Mouse (Mus musculus): ENCODE results near the gene 4930544D05Rik.
"Not testable (repeated sequence)": the region's sequence is repeated elsewhere in the genome, so short reads cannot be mapped to it uniquely, and the experiment has no call there.

Gene 4930544D05Rik

GRCm38 (mm10) chr11:70615516-70616093 is at the start of gene 4930544D05Rik:
TSS of gene 4930544D05Rik (plus strand) at chr11:70615848.
- no peak for DNase-seq

DNA sequence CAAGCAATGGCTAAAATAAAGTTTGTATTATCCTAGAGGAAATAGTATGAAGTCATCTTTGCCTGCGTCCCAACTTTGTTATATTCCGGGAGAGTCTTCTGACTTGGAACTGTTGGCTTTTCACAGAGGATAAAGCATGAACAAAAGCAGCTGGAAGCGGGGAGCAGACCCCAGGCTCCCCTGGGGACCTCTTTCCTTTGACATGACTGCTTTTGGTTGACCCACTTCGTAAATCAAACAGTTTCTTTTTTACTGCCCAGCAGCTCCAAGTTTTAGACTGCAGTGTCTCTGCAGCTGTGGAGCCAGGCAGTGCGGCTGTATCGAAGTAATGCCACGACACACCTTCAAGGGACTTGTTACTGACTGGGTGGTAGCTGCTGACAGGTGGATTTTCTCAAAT is 49.1 kb upstream of the 4930544D05Rik start:
- peak; percentile 37 for DNase-seq

GRCm38 (mm10) chr11:70570614-70571013 is 45.0 kb upstream of the 4930544D05Rik start:
- not testable (repeated sequence) for DNase-seq

DNA sequence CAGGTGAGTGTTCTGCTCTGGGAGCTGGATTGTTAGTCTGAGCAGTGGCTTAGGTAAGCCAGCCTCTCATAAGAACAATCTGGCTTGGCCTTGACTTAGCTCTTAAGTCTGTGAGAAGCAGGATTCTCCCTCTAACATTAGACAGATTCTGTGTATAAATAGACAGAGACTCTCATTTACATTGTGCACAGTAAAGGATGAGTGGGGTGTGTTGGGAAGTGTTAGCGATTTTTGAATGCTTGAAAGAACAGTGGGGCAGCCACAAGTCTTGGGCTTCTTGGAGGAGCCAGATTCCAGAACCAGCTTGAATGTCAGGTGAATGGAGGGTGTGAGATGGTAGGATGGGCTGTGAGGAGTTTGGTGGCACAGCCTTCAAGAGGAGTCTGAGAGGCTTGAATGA is 44.0 kb upstream of the 4930544D05Rik start:
- DNase-seq, result no peak

DNA sequence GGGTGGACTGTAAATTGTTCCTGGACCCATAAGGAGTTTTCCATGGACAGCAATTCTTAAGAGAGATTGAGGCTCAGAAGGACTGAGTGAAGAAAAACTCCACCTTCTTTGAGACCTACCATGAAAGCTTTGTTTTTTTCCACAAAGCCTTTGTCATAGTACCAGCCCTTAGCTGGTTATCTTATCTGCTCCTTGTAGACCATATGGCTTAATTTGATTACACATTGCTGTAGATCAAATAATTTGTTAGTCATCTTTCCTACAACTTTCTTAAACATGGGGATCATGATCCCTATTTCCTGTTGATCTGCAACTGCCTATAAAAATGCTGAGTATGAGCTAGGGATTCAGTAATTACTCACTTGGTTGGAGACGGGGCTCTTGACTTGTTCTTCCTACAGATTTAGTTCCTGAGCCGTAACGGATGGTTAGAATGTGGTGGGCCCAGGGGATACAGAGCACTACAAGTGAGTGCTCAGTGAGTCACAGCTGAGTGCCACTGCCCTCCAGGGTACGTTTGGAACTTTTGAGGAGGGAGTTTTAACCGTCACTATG is 43.2 kb upstream of the 4930544D05Rik start:
- DNase-seq, result no peak

DNA sequence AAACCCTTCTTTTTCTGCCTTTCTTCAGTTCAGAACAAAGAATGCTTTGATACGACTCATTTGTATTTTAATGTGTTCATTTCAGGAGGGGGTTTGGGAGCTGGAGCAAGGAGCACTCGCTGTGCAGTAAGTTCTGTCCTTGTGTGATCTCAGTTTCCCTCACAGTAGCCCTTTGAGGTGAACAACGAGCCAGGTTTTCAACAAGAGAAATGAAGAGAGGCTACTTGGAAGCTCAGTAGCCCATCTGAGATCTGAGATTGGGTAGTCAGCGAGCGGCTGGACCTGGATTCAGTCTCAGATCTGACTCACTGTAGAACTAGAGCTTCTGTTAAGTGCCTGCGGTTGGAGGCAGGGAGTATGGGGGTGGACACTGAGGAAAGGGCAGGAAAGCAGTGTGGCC is 41.8 kb upstream of the 4930544D05Rik start:
- DNase-seq, result no peak

GRCm38 (mm10) chr11:70577201-70577600 is 38.4 kb upstream of the 4930544D05Rik start:
- peak; percentile 44 for DNase-seq

DNA sequence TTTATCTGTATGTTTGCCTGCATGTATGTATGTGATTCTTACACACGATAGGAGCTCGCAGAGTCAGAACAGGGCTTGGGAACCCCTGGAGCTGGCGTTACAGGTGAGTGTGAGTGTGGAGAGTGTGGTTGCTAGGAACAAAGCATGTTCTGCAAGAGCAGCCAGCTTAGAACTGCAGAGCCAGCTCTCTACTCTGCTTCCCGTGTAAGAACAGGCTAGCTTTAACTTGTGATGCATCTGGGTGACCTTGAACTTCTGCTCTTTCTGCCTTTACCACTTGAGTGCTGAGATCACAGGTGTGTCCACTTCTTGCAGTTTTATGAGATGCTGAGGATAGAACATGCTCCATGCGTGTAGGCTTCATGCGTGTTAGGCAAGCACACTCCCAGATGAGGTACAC is 36.7 kb upstream of the 4930544D05Rik start:
- no peak for DNase-seq

DNA sequence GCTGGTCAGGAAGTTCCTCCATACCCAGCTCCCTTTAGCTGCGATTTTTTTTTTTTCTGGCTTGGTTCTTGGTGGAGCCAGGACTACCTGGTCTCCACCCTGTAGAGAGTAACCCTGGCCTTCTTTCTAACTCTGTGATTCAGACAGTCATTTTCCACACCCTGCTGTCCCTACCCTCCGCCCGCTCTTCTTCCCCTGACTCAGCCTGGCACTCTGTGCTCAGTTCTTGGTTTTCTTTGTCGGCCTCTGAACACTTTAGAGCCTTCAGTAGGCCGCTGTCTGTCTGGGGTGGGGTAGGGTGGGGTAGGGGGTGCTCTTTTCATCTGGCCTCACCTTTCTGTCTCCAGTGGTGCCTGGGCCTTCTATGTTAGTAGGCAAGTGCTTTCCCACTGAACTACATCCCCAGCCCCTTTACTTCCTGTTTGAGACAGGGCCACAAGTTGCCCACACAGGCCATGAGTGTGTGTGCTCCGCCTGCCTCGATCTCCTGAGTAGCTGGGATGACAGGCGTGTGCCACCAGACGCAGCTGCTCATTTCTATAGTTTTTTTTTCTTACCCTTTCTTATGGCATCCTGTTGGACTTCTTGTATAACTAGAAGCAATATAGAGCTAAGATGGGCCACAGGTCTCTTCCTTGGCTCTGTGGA is 35.8 kb upstream of the 4930544D05Rik start:
- no peak for DNase-seq

DNA sequence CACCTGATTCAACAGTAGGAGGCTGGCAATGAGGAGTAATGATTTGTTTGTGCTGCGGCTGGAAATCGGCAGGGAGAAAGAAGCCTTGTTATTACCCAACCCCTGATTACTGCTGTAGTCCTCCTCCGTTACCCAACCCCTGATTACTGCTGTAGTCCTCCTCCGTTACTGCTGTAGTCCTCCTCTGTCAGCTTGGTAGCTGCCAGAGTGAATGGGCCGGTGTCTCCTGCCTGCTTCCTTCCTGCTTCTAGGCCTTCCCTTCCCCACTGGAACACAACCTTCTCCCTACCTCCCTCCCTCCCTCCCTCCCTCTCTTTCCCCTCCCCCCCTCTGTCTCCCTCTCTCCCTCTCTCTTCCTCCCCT is 35.3 kb upstream of the 4930544D05Rik start:
- DNase-seq, result no peak

- DNase-seq, result no peak
These were observed 34.7 kb upstream of the 4930544D05Rik start for GRCm38 (mm10) chr11:70580921-70581320.

GRCm38 (mm10) chr11:70582196-70582595 is 33.5 kb upstream of the 4930544D05Rik start:
- no peak for DNase-seq

- DNase-seq, result peak; percentile 25
These were observed 32.5 kb upstream of the 4930544D05Rik start for GRCm38 (mm10) chr11:70583022-70583714.

DNA sequence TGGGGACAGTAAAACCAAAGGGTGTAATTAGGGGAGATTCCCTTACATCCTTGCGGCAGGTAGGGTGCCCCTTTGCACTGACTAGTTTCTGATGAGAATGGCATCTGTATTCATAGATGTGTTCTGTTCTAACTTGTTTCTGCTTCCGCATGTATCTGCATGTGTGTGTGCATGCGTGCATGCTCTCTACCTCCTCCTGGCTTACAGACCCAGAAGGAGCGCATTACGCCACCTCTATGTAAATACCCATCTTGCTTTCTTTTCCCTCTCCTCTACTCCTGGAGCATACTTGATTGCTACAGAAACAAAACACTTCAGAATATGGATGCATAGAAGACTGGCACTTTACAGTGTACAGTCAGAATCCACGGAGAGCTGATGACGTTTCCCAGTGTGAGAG is 31.9 kb upstream of the 4930544D05Rik start:
- DNase-seq, result no peak

GRCm38 (mm10) chr11:70585457-70585856 is 30.2 kb upstream of the 4930544D05Rik start:
- DNase-seq, result peak; percentile 88

DNA sequence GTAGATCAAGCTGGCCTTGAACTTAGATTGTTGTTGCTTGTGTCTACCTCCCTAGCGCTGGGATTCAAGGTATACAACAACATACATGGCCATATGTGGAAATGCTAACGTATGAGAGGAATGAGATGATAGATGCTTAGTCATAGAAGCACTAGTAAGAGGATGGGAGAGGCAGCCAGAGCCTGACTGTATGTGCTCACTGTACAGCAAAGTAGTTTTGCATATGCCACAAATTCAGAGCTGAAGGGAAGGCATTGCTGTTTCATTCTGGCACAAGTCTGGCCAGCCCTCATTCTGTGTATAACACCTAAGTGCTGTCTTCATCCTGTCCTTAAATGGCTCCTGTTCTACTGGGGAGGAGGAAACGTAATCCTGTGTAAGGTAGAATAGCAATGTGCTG is 29.4 kb upstream of the 4930544D05Rik start:
- DNase-seq, result no peak

DNA sequence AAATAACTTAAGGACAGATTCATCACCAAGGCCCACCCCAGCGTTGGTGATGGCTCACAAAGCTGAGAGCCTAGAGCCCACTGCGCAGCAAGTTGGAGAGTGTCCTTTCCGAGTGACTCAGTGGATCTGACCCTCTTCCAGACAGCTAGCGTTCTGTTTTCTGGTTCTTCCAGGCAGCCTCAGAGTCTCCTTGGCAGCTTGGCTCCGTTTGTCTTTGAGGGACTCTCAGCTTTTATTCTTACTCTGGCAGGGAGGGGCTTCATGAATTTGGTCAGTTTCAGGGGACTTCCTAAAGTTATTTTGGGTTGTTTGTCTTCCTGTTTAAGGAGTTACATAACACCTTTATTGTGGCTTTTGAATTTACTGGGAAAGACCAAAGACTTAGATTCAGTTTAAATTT is 28.7 kb upstream of the 4930544D05Rik start:
- no peak for DNase-seq

GRCm38 (mm10) chr11:70591733-70592132 is 23.9 kb upstream of the 4930544D05Rik start:
- no peak for DNase-seq

DNA sequence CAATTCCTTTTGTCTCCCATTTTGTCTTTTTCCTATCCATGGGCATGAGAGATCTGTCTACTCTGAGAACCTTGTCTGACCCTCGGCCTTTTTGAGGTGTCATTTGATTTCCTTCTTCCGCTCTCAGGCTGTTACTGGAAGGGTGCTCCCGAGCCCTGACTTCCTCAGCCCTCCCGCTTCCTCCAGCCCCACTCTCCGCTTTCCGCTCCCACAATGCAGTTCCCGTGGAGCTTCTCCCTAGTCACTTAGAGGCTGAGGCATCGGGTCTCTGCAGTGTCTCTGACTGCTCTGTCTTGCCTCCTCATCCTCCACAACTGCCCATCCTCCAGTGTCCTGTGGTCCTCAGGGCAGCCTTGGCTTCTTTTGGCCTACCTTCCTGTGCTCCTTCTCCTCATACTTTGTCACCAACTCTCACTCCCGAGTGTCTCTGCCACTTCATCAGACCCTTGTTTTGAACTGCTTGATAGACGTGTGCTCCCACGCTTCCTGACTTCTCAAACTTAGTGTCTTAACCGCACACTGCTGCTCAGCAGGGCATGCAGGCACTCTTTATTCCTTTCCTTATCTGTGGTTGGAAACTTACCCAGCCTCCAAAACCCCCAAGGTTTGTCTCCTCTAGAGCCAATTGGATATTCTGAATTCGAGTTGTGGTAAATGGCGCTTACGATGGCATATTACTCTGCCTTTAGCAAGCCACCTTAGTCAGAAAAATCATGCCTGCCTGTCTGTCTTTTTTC is 21.2 kb upstream of the 4930544D05Rik start:
- DNase-seq, result peak; percentile 51

DNA sequence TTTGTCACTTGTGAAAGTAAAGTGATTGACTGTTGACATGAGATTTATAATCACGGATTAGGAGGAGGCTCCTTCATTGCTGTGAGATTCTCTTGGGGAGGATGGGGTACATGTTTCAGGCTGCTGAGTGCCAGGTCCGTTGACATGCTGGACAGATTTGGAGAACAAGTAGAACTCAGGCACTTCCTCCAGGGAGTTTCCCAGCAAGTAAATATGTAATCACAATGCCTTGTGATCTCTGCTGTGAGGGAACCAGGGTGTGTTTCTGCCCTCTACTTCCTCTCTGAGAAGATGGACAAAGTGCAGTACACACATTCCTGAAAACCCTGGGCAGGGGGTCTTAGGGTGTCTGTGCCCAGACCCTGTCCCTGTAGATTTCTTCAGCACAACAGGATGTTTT is 20.0 kb upstream of the 4930544D05Rik start:
- DNase-seq, result peak; percentile 44

- no peak for DNase-seq
These were observed 19.6 kb upstream of the 4930544D05Rik start for GRCm38 (mm10) chr11:70596094-70596493.

DNA sequence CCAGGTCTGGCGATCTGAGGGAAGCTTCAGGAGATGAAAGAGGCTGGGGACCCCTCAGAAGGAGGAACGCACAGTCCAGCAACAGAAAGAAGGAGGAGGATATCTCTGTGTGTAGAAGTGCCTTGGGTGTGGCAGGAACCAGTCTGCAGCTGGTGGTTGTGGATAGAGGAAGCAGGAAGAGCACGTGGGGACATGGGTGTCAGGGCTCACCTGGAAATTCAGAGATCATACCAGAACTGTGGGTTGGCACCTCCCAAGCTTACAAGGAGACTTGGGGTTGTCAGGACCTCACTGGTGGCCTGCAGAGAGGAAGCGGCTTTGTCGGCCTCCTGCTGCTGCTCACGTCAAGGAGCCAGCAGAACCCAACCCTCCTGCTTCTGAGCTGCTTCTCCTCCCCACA is 18.3 kb upstream of the 4930544D05Rik start:
- DNase-seq, result no peak

DNA sequence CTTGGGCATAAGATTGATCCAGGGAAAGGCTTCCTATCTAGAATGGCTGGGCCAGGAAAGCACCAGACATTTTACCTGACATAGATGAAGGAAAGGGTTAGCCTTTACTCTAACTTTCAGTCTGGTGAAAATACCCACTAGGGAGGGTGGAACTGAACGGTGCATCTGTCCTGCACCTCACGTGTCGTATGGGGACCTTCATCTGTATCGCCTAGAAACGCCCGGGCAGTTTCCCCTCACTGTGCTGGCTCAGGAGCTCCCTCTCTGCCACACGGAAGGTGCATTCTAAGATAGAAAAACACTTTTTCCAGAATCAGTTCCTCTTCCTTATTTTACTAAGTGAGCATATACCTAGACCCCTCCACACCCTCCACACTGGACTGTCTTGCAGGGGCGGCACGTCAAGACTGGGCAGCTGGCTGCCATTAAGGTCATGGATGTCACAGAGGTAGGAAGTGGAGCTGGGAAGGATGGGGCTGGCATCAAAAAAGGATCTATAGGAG is 17.1 kb upstream of the 4930544D05Rik start:
- DNase-seq, result no peak

Measured in kidney, postnatal 14 days (tissue).